Mouse (Mus musculus) E14TG2a.4 (cell line): Measurements from ENCODE around the gene Pus1.

Experiments
- CTCF ChIP-seq: conservative IDR thresholded peaks from 2 replicates; pipeline ENCODE4 v1.5.1; 2014; ENCODE audit warnings: low read length
- NANOG ChIP-seq: IDR thresholded peaks from 2 replicates; pipeline ENCODE4 v1.6.1; 2014; ENCODE audit warnings: borderline replicate concordance, low read length, mixed read lengths
- POU5F1 ChIP-seq: IDR thresholded peaks from 2 replicates; pipeline ENCODE4 v1.6.1; 2014; ENCODE audit warnings: low read length, borderline replicate concordance

DNA sequence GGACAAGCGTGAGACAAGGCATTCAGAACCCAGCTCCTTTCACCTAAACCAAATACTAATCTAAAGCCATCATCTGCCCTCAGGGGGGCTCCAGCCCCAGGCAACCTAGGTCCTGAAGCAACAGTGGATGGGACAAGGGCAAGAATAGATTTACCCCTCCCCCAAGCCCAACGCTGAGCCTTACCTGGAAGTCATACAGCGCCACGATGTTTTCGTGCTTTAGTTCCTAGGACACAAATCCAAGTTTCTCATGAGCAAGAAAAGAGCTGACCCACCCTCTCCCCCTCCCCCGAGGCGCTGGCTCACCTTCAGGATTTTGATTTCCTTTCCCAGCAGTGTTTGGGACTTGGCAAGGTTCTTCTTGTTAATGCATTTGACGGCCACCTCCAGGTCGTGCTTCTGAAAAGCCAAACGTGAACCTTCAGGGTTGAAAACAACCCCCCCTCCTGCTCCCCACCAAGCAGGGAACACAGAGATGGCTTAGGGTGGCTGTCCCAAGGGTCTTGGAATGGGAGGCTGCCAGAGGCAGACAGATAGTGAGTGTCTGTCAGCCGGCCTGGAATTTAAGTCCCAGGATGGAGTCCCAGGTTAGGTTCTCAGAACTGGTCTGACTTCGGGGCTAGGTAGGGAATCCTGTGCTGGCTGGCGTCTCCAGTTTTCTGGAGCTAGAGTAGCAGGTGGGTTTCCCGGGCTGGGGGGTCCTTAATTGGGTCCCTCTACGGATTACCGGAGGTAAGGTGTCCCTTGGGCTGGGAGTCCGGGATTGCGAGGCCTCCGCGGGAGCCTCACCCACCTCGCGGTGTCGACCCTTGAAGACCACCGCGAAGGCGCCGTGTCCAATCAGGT is 28.6 kb upstream of the Pus1 start:
- TF ChIP-seq CTCF = no peak
- TF ChIP-seq POU5F1 = no peak
- peak; percentile 94 for TF ChIP-seq NANOG
